Mouse (Mus musculus) embryonic facial prominence, embryonic 10.5 days (tissue): ENCODE measurements around the gene Gm572. TPM values are rescaled to one million over a fixed set of nuclear protein-coding genes. Genes with fewer than 3 reads are reported as not detected.
A peak's percentile ranks its signal among the peaks of the same experiment; 100 is the strongest.

Experiments used
- DNase-seq: peaks from one replicate; pipeline ENCODE4 v3.0.0-alpha.2; 2017; ENCODE audit warnings: low spot score
- H3K27ac ChIP-seq: fragments of 300-500 bp; sonication (generic); replicated peaks from 2 replicates; pipeline ENCODE4 v1.5.1; 2016; ENCODE audit warnings: mild to moderate bottlenecking
- H3K27me3 ChIP-seq: fragments of 300-500 bp; sonication (generic); replicated peaks from 2 replicates; pipeline ENCODE4 v1.6.1; 2016; ENCODE audit warnings: low read depth, mild to moderate bottlenecking; ENCODE audit not compliant: poor library complexity, severe bottlenecking
- H3K36me3 ChIP-seq: fragments of 300-500 bp; sonication (generic); replicated peaks from 2 replicates; pipeline ENCODE4 v1.6.1; 2016; ENCODE audit warnings: mild to moderate bottlenecking, moderate library complexity
- H3K4me1 ChIP-seq: fragments of 300-500 bp; sonication (generic); 2 replicates; pipeline ENCODE4 v1.6.1; 2016
- H3K4me3 ChIP-seq: fragments of 300-500 bp; sonication (generic); 2 replicates; pipeline ENCODE4 v1.5.1; 2016; ENCODE audit warnings: mild to moderate bottlenecking, moderate library complexity
- H3K9me3 ChIP-seq: fragments of 300-500 bp; sonication (generic); 2 replicates; pipeline ENCODE4 v1.6.1; 2016; ENCODE audit warnings: mild to moderate bottlenecking
- WGBS: fragments of 180-500 bp; shearing (Covaris S2); methylation state at CpG from one replicate; pipeline ENCODE4 v1.1.7; 2016; 5-methylcytosine and 5-hydroxymethylcytosine counted together
- polyA plus RNA-seq: library from polyadenylated mRNA; unstranded; fragments of >200 nt; fragmentation: Nextera tagmentation; extraction: Ambion mirVana; gene quantifications from 2 replicates; pipeline ENCODE4 v1.2.1, GENCODE M21; 2016

Gene Gm572
- polyA plus RNA-seq, 1 experiment from 2014 or later = not detected

- Histone ChIP-seq H3K36me3 (no peaks in the 10 kb centered on the region), H3K9me3 (no peaks in the 10 kb centered on the region), H3K4me3 (no peak overlapping the region), H3K27me3 (peaks cover 15% of the 10 kb centered on the region), H3K27ac (peak overlapping the region; percentile 59; the same call in 1 of the 2 replicates), H3K4me1 (peaks cover 46% of the 10 kb centered on the region)
- peak; percentile 34 for DNase-seq
- WGBS = 45% methylated on average over 20 of the region's 20 CpGs
These were observed 34.0 kb downstream of the Gm572 start for GRCm38 (mm10) chr4:148676961-148677637.

GRCm38 (mm10) chr4:148678105-148678504 lies 35.0 kb downstream of the Gm572 start:
- no peak overlapping the region for H3K27ac ChIP-seq
- no peak overlapping the region for H3K4me3 ChIP-seq
- peaks cover 21% of the 10 kb centered on the region for H3K27me3 ChIP-seq
- peaks cover 50% of the 10 kb centered on the region for H3K4me1 ChIP-seq
- H3K9me3 ChIP-seq = no peaks in the 10 kb centered on the region
- DNase-seq = no peak
- 80% methylated on average over 7 of the region's 7 CpGs for WGBS
- no peaks in the 10 kb centered on the region for H3K36me3 ChIP-seq

GRCm38 (mm10) chr4:148680505-148681067 lies 37.5 kb downstream of the Gm572 start:
- Histone ChIP-seq H3K27ac (no peak overlapping the region), H3K4me1 (peaks cover 52% of the 10 kb centered on the region), H3K27me3 (peaks cover 34% of the 10 kb centered on the region), H3K9me3 (no peaks in the 10 kb centered on the region), H3K4me3 (no peak overlapping the region), H3K36me3 (no peaks in the 10 kb centered on the region)
- DNase-seq = no peak
- 70% methylated on average over 1 of the region's 1 CpGs for WGBS

- no peaks in the 10 kb centered on the region for H3K9me3 ChIP-seq
- no peak overlapping the region for H3K27ac ChIP-seq
- peaks cover 52% of the 10 kb centered on the region for H3K4me1 ChIP-seq
- peak; percentile 82 for DNase-seq
- H3K27me3 ChIP-seq = peaks cover 43% of the 10 kb centered on the region
- 21% methylated on average over 8 of the region's 8 CpGs for WGBS
- H3K4me3 ChIP-seq = no peak overlapping the region
- H3K36me3 ChIP-seq = no peaks in the 10 kb centered on the region
These were observed 38.3 kb downstream of the Gm572 start for GRCm38 (mm10) chr4:148681429-148681828.

- Histone ChIP-seq H3K27me3 (peaks cover 56% of the 10 kb centered on the region), H3K27ac (peak overlapping the region; percentile 52; the same call in 1 of the 2 replicates), H3K36me3 (no peaks in the 10 kb centered on the region), H3K4me3 (no peak overlapping the region), H3K9me3 (no peaks in the 10 kb centered on the region), H3K4me1 (peaks cover 54% of the 10 kb centered on the region)
- 87% methylated on average over 4 of the region's 4 CpGs for WGBS
- DNase-seq = no peak
These were observed 39.8 kb downstream of the Gm572 start for GRCm38 (mm10) chr4:148682961-148683360.

- H3K27ac ChIP-seq = peak overlapping the region; percentile 52
- WGBS = 63% methylated on average over 13 of the region's 13 CpGs
- no peaks in the 10 kb centered on the region for H3K36me3 ChIP-seq
- no peak overlapping the region for H3K4me3 ChIP-seq
- DNase-seq = peak; percentile 26
- peaks cover 56% of the 10 kb centered on the region for H3K4me1 ChIP-seq
- peaks cover 57% of the 10 kb centered on the region for H3K27me3 ChIP-seq
- H3K9me3 ChIP-seq = no peaks in the 10 kb centered on the region
These were observed 40.4 kb downstream of the Gm572 start for GRCm38 (mm10) chr4:148683539-148683938.

GRCm38 (mm10) chr4:148686491-148686941 lies 43.4 kb downstream of the Gm572 start:
- Histone ChIP-seq H3K9me3 (no peaks in the 10 kb centered on the region; the same call in 1 of the 2 replicates), H3K27me3 (peaks cover 57% of the 10 kb centered on the region), H3K36me3 (no peaks in the 10 kb centered on the region), H3K4me3 (no peak overlapping the region), H3K4me1 (peaks cover 71% of the 10 kb centered on the region), H3K27ac (peak overlapping the region; percentile 73)
- WGBS = 30% methylated on average over 14 of the region's 14 CpGs
- DNase-seq = no peak

GRCm38 (mm10) chr4:148688091-148688490 lies 45.0 kb downstream of the Gm572 start:
- Histone ChIP-seq H3K4me1 (peaks cover 63% of the 10 kb centered on the region), H3K36me3 (no peaks in the 10 kb centered on the region), H3K27me3 (peaks cover 47% of the 10 kb centered on the region), H3K27ac (peak overlapping the region; percentile 74), H3K9me3 (no peaks in the 10 kb centered on the region; the same call in none of the 2 replicates), H3K4me3 (peak overlapping the region; percentile 28; the same call in 1 of the 2 replicates)
- DNase-seq = peak; percentile 74
- WGBS = 24% methylated on average over 2 of the region's 2 CpGs

GRCm38 (mm10) chr4:148691185-148691584 lies 48.1 kb downstream of the Gm572 start:
- no peak overlapping the region for H3K27ac ChIP-seq
- DNase-seq = no peak
- 81% methylated on average over 4 of the region's 4 CpGs for WGBS
- no peaks in the 10 kb centered on the region; the same call in none of the 2 replicates for H3K9me3 ChIP-seq
- H3K36me3 ChIP-seq = no peaks in the 10 kb centered on the region
- no peak overlapping the region for H3K4me3 ChIP-seq
- peaks cover 28% of the 10 kb centered on the region for H3K27me3 ChIP-seq
- peaks cover 50% of the 10 kb centered on the region for H3K4me1 ChIP-seq

- Histone ChIP-seq H3K27ac (no peak overlapping the region), H3K36me3 (no peaks in the 10 kb centered on the region), H3K9me3 (no peaks in the 10 kb centered on the region; the same call in none of the 2 replicates), H3K4me1 (peaks cover 27% of the 10 kb centered on the region), H3K4me3 (no peak overlapping the region), H3K27me3 (peaks cover 10% of the 10 kb centered on the region; the same call in 1 of the 2 replicates)
- 95% methylated on average over 7 of the region's 7 CpGs for WGBS
- DNase-seq = no peak
These were observed 50.4 kb downstream of the Gm572 start for GRCm38 (mm10) chr4:148693417-148693959.

- 43% methylated on average over 3 of the region's 3 CpGs for WGBS
- H3K4me1 ChIP-seq = peaks cover 61% of the 10 kb centered on the region
- DNase-seq = peak; percentile 59
- H3K4me3 ChIP-seq = no peak overlapping the region
- H3K27me3 ChIP-seq = peaks cover 76% of the 10 kb centered on the region
- no peaks in the 10 kb centered on the region for H3K36me3 ChIP-seq
- no peak overlapping the region for H3K27ac ChIP-seq
- no peaks in the 10 kb centered on the region for H3K9me3 ChIP-seq
These were observed 61.6 kb downstream of the Gm572 start for GRCm38 (mm10) chr4:148704756-148705155.

- Histone ChIP-seq H3K9me3 (no peaks in the 10 kb centered on the region), H3K36me3 (no peaks in the 10 kb centered on the region), H3K4me3 (no peak overlapping the region), H3K27me3 (peaks cover 84% of the 10 kb centered on the region), H3K4me1 (peaks cover 71% of the 10 kb centered on the region), H3K27ac (peak overlapping the region; percentile 74; the same call in 1 of the 2 replicates)
- peak; percentile 37 for DNase-seq
- WGBS = 27% methylated on average over 11 of the region's 11 CpGs
These were observed 65.7 kb downstream of the Gm572 start for GRCm38 (mm10) chr4:148708836-148709235.
